Mouse (Mus musculus) heart, postnatal 0 days (tissue): ENCODE results near the gene Eif4g3.

ENCODE experiments used
- CTCF ChIP-seq: IDR thresholded peaks from 2 replicates; pipeline ENCODE4 v1.5.1; 2016; ENCODE audit warnings: antibody characterized with exemption, control low read depth, low read depth
- EP300 ChIP-seq: IDR thresholded peaks from 2 replicates; pipeline ENCODE4 v1.6.1; 2016; ENCODE audit warnings: antibody characterized with exemption, low read depth

- TF ChIP-seq CTCF (no peak), EP300 (no peak)
Measured at GRCm38 (mm10) chr4:138031828-138032227, 39.0 kb downstream of the Eif4g3 start.
